Mouse (Mus musculus) embryonic facial prominence, embryonic 11.5 days (tissue): Measurements from ENCODE around the gene Snrnp70. TPM values are rescaled to one million over a fixed set of nuclear protein-coding genes. Genes with fewer than 3 reads are reported as not detected.

Experiments used
- ATAC-seq: fragments of 200-750 bp; cut with Nextera tagmentation; replicated peaks from 2 replicates; pipeline ENCODE4 v1.8.0; 2017; ENCODE audit warnings: low read depth; ENCODE audit not compliant: insufficient number of reproducible peaks, low FRiP score, low TSS enrichment
- DNase-seq: peaks from one replicate; pipeline ENCODE4 v3.0.0-alpha.2; 2015; ENCODE audit warnings: low spot score
- H3K27ac ChIP-seq: fragments of 300-500 bp; sonication (generic); replicated peaks from 2 replicates; pipeline ENCODE4 v1.5.1; 2014; ENCODE audit warnings: mild to moderate bottlenecking, low read depth, low read length, control low read depth
- H3K27me3 ChIP-seq: fragments of 300-500 bp; sonication (generic); 2 replicates; pipeline ENCODE4 v1.6.1; 2014; ENCODE audit warnings: mild to moderate bottlenecking, low read length, moderate library complexity, mixed read lengths; ENCODE audit not compliant: control insufficient read depth, insufficient read depth
- H3K36me3 ChIP-seq: fragments of 300-500 bp; sonication (generic); replicated peaks from 2 replicates; pipeline ENCODE4 v1.6.1; 2014; ENCODE audit warnings: low read depth, mild to moderate bottlenecking, low read length, moderate library complexity, mixed read lengths; ENCODE audit not compliant: control insufficient read depth, insufficient read depth
- H3K4me1 ChIP-seq: fragments of 300-500 bp; sonication (generic); 2 replicates; pipeline ENCODE4 v1.6.1; 2014; ENCODE audit warnings: low read length, mixed read lengths; ENCODE audit not compliant: control insufficient read depth, insufficient read depth
- H3K4me2 ChIP-seq: fragments of 300-500 bp; sonication (generic); 2 replicates; pipeline ENCODE4 v1.6.1; 2014; ENCODE audit warnings: low read depth, mild to moderate bottlenecking, control low read depth, low read length, moderate library complexity
- H3K4me3 ChIP-seq: fragments of 300-500 bp; sonication (generic); 2 replicates; pipeline ENCODE4 v1.5.1; 2014; ENCODE audit warnings: low read depth, low read length, control low read depth
- H3K9ac ChIP-seq: fragments of 300-500 bp; sonication (generic); replicated peaks from 2 replicates; pipeline ENCODE4 v1.6.1; 2014; ENCODE audit warnings: mild to moderate bottlenecking, control low read depth, low read length
- H3K9me3 ChIP-seq: fragments of 300-500 bp; sonication (generic); replicated peaks from 2 replicates; pipeline ENCODE4 v1.6.1; 2016; ENCODE audit warnings: mild to moderate bottlenecking, low read length, inconsistent platforms, mixed read lengths; ENCODE audit not compliant: control insufficient read depth
- WGBS: fragments of 180-500 bp; shearing (Covaris S2); extraction: QIAGEN DNeasy Blood & Tissue Kit; methylation state at CpG from one replicate; pipeline ENCODE4 v1.1.7; 2014; 5-methylcytosine and 5-hydroxymethylcytosine counted together
- polyA plus RNA-seq: library from polyadenylated mRNA; unstranded; fragments of >200 nt; fragmentation: Nextera tagmentation; extraction: Ambion mirVana; gene quantifications from 2 replicates; pipeline ENCODE4 v1.2.1, GENCODE M21; 2014

The Snrnp70 gene
- polyA plus RNA-seq, 1 experiment from 2014 or later, result 75.0 TPM

DNA sequence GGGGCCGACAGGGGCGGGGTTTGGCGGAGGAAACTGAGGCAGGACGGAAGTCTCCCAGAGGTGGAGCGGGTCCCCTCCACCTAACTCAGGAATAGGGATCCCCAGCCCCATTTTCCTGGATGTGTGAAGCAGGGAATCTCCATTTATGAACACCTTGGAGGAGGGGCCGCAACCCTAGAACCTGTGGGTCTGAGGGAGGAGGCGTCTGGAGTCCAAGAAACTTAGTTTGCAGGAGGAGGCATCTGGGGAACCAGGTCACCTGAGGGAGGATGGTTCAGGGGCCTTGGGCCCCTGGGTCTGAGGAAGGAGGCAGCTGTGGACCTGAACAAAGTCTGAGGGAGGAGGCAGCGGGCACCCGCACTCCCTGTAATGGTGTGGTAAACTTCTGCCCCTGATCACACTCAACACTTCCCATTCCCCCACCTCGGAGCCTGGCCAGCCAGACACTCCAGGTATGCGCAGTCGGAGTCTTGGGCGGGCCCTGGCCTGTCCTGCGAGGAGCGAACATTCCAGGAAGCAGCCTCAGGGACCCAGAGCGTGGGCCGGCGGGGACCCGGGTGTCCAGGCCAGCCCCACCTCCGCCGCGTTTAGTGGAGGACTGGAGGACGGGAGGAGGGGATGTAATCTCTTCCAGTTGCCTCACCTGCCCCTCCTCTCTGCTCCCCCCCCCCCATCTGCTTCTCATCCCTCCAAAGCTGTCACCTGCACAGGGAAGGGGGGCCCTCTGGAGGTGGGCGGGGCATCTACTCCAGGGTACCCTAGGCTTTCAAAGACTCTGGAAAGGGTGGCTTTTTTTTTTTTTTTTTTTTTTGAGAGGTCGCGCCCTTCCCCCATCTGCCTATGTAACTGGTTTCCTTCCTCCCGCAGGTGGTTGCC lies 18.6 kb upstream of the Snrnp70 start:
- WGBS, result under 1% methylated on average over 25 of the region's 27 CpGs
- Histone ChIP-seq H3K27ac (no peak overlapping the region; the same call in 1 of the 2 replicates), H3K36me3 (no peaks in the 10 kb centered on the region), H3K9me3 (no peaks in the 10 kb centered on the region), H3K9ac (peak overlapping the region; percentile 56), H3K27me3 (peaks cover 65% of the 10 kb centered on the region), H3K4me3 (peak overlapping the region; percentile 44), H3K4me1 (peaks cover 5% of the 10 kb centered on the region; the same call in 1 of the 2 replicates), H3K4me2 (peak overlapping the region; percentile 86)
- peak; percentile 21; the same call in 1 of the 2 replicates for ATAC-seq
- DNase-seq, result peak; percentile 56

DNA sequence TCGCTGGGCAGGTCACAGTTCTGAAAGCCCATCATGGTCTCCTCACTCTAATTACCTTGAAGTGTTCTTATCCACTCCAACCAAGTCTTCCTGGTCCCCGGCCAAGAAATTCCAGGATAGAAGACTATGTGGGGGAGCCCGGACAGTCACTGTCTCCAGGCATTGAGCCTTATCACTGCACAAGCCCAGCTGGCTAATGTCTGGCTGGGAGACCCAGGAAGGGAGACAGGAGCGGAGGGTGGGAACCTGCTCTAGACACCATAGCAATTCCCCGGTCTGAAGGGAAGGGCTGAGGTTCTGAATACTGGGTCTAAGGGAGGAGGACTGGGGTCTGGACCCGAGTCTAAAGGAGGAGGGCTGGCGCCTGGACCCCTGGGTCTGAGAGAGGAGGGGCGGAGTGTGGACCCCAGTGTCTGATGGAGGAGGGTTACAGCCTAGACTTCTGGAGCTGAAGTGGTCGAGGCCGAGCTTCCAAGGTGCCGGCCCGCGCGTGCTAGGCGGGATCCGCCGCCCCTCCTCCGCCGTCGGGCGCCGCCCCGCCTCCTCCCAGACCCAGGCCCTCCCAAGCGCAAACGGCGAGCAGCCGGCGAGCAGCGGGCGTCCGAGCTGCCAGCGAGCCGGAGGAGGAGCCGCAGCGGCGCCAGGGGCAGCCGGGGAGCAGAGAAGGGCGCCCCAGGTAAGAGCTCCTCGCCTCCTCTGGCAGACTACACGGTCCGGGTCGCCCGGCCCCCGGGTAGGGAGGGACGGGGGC lies 17.7 kb upstream of the Snrnp70 start, which contains the start of gene Ntf5:
Gene Ntf5 (plus strand): TSS at position 583 of the 751 bp plus-strand sequence.
- 2% methylated on average over 42 of the region's 45 CpGs for WGBS
- DNase-seq, result peak; percentile 72

DNA sequence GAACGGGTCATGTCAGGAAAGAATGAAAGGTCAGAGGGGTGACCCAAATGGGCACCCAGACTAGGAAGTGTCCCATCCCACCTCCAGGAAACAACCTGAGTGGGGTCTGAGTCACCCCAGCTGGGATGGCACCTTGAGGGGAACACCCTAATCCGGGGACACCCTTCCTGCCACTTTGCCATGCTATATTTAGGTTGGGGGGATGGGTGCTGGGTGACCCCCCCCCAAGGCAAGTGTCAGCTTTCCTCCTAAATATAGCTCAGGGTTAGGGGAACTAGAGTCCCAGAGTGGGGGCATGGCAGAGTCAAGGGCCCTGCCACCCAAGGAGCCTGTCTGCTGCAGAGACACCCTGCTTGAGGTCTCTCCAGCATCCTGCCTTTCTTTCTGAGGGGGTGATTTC lies 16.9 kb upstream of the Snrnp70 start:
- ATAC-seq (no peak), DNase-seq (no peak)
- Histone ChIP-seq H3K36me3 (no peaks in the 10 kb centered on the region), H3K9me3 (no peaks in the 10 kb centered on the region), H3K4me1 (peaks cover 5% of the 10 kb centered on the region; the same call in 1 of the 2 replicates), H3K9ac (no peak overlapping the region), H3K4me2 (no peak overlapping the region), H3K4me3 (no peak overlapping the region), H3K27me3 (peaks cover 72% of the 10 kb centered on the region), H3K27ac (no peak overlapping the region)
- 84% methylated on average over 2 of the region's 2 CpGs for WGBS

More for the DNA sequence above, 17.7 kb upstream of the Snrnp70 start, which contains the start of gene Ntf5:
- Histone ChIP-seq H3K27ac (no peak within 1 kb of the TSS; the same call in 1 of the 2 replicates), H3K9ac (peak within 1 kb of the TSS; percentile 56), H3K27me3 (peaks cover 69% of the 10 kb centered on the region), H3K9me3 (no peaks in the 10 kb centered on the region), H3K36me3 (no peaks in the 10 kb centered on the region), H3K4me2 (peak within 1 kb of the TSS; percentile 86), H3K4me3 (peak within 1 kb of the TSS; percentile 44), H3K4me1 (peaks cover 5% of the 10 kb centered on the region; the same call in 1 of the 2 replicates)
- 0 out of 2 replicates have a peak, but pooled peaks have one; percentile 12 for ATAC-seq

DNA sequence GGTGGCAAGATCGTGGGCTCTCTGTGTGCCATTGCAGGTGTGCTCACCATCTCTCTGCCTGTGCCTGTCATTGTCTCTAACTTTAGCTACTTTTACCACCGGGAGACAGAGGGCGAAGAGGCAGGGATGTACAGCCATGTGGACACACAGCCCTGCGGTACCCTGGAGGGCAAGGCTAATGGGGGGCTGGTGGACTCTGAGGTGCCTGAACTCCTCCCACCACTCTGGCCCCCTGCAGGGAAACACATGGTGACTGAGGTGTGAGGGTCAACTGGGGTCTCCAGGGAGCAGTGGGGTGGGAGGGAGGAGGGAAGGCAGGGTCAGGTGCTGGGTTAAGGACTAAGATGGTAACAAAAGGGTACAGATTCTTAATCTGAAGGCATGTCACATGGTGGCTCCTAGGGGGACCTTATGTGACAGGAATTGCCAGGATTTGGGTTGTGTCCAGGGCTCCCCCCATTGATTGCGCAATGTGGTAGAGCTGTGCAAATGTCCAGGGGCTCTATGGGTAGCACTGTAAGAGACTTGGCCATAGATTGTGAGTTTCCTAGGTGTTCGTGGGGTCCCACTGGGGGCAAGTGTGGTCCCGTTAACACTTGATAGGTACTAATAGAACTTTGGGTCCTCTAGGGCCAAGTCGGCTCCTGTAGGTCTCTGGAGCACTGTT lies 14.1 kb upstream of the Snrnp70 start:
- DNase-seq, result no peak
- WGBS, result 84% methylated on average over 8 of the region's 8 CpGs
- H3K27me3 ChIP-seq, result peaks cover 68% of the 10 kb centered on the region
- no peaks in the 10 kb centered on the region for H3K36me3 ChIP-seq
- no peak overlapping the region for H3K4me2 ChIP-seq
- H3K9me3 ChIP-seq, result no peaks in the 10 kb centered on the region
- no peak overlapping the region for H3K9ac ChIP-seq
- no peak for ATAC-seq
- no peak overlapping the region for H3K27ac ChIP-seq
- peaks cover 3% of the 10 kb centered on the region for H3K4me1 ChIP-seq
- H3K4me3 ChIP-seq, result no peak overlapping the region

DNA sequence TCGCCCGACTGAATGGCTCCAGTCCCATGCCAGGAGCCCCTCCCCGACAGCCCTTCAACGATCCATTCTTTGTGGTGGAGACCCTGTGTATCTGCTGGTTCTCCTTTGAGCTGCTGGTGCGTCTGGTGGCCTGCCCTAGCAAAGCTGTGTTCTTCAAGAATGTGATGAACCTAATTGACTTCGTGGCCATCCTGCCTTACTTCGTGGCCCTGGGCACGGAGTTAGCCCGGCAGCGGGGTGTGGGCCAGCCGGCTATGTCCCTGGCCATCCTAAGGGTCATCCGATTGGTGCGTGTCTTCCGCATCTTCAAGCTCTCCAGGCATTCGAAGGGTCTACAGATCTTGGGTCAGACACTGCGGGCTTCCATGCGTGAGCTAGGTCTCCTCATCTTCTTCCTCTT lies 13.4 kb upstream of the Snrnp70 start:
- Histone ChIP-seq H3K4me2 (no peak overlapping the region), H3K4me1 (peaks cover 3% of the 10 kb centered on the region), H3K27ac (no peak overlapping the region), H3K36me3 (no peaks in the 10 kb centered on the region), H3K4me3 (no peak overlapping the region), H3K27me3 (peaks cover 61% of the 10 kb centered on the region), H3K9me3 (no peaks in the 10 kb centered on the region), H3K9ac (no peak overlapping the region)
- ATAC-seq (no peak), DNase-seq (no peak)
- WGBS, result 90% methylated on average over 17 of the region's 17 CpGs

DNA sequence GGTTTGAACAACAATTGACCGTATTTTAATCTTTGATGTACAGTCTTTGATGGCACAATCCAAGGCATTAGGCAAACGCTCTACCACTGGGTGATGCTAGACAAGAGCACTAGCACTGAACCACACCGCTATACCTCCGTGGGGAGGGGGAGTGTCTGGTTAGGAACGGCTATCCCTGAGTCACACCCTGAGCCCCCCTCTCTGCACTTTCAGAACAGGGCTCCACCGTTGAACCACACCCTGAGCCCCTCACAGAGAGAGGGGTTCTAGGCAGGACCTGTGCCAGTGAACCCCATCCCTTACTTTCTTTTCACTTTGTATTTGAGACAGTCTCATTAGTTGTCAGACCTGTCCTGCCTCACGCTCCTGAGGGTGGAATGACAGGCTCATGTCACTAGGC lies 12.8 kb upstream of the Snrnp70 start:
- WGBS, result 69% methylated on average over 7 of the region's 7 CpGs
- H3K9me3 ChIP-seq, result no peaks in the 10 kb centered on the region
- H3K4me1 ChIP-seq, result peaks cover 3% of the 10 kb centered on the region
- H3K4me3 ChIP-seq, result no peak overlapping the region
- no peak overlapping the region for H3K9ac ChIP-seq
- no peaks in the 10 kb centered on the region for H3K36me3 ChIP-seq
- H3K27me3 ChIP-seq, result peaks cover 55% of the 10 kb centered on the region
- ATAC-seq, result no peak
- DNase-seq, result no peak
- H3K27ac ChIP-seq, result no peak overlapping the region
- H3K4me2 ChIP-seq, result no peak overlapping the region

DNA sequence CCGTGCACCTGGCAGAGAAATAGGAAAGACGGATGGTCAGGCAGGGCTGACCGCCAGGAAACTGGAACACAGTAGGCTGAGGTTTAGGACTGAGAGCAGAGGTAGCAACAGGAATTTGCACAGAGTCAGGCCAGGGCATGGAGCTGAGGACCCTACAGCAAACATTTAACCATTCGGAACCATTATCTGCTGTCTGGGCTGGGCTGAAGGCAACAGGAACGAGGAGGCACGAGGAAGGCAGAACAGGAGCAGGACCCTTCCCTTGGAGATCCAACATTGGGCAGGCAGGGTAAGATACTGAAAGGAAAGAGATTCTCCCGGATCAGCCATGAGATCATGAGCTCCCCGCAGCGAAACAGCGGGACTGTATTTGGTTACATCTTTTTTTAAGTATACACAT lies 12.3 kb upstream of the Snrnp70 start:
- no peak overlapping the region for H3K4me3 ChIP-seq
- no peak for ATAC-seq
- no peaks in the 10 kb centered on the region for H3K36me3 ChIP-seq
- peaks cover 3% of the 10 kb centered on the region for H3K4me1 ChIP-seq
- H3K4me2 ChIP-seq, result no peak overlapping the region
- H3K27me3 ChIP-seq, result peaks cover 50% of the 10 kb centered on the region
- H3K9ac ChIP-seq, result no peak overlapping the region
- H3K27ac ChIP-seq, result no peak overlapping the region
- no peaks in the 10 kb centered on the region for H3K9me3 ChIP-seq
- no peak for DNase-seq
- 85% methylated on average over 10 of the region's 10 CpGs for WGBS
